Mouse (Mus musculus) gastrocnemius, postnatal 4 days (tissue): ENCODE measurements at regions not wholly inside any gene's neighbourhood (a gene's known extent, or its start where the extent isn't known, plus 50 kb on each side); places are given as distances from the start of the nearest gene placed in this dataset.

Experiments
- DNase-seq, 2 experiments: peaks; one replicate each; pipeline ENCODE4 v3.0.0; 2021 to 2022; ENCODE audit warnings: low spot score in 2 of 2, mixed read lengths in 2 of 2

DNA sequence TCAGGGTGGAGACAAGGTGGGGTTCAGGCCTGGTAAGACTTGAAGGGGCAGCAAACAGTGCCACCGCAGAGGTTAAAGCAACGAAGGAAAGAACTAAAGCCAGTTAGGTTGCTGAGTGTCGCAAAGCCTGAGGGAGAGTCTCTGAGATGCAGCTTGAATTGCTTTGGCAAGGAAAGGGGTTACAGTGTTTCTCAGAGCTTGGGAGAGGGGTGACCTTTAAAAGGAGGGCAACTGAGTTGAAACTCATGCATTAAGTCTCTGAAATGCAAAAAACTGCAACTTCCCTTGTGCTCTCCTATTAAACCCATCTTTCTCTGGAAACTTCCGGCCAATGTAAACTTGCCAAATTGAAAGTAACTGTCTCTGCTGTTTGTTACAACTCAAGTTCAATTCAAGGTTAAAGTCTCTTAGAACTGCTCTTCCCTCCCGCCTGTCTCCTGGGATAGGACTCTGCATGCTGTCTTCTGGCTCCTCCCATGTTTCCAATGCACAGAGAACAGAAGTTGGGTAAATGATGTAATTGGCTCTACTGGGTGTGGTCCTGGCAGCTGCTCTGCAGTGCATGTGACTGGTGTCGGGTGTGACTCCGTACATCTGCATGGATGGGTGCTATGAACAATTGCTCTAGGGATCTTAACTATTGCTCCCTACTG lies 181.4 kb upstream of the Gas1 start:
- no peak for DNase-seq

GRCm38 (mm10) chr13:60364778-60365672 lies 187.9 kb upstream of the Gas1 start:
- DNase-seq: peak in 1 of 2 experiments; percentile 63

DNA sequence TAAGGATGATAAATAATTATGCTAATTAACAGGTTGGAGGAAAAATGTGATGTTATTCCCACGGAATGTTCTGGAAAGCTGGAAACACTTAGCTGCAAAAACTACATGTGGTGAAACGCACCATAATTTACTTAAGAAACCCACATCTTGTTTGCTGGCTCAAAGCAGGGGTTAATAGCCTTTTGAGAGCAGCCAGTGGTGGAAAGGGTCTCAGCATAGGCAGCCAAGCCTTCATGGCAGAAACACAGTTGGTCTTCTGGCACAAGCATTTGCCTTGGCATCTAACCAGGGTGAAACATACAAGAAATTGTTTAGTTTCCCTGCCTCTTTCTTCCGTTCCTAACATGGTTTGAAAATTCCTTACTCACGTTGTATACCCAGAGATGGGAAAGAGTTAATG lies 192.1 kb upstream of the Gas1 start:
- no peak for DNase-seq

GRCm38 (mm10) chr13:60371656-60372055 lies 194.5 kb upstream of the Gas1 start:
- no peak for DNase-seq

DNA sequence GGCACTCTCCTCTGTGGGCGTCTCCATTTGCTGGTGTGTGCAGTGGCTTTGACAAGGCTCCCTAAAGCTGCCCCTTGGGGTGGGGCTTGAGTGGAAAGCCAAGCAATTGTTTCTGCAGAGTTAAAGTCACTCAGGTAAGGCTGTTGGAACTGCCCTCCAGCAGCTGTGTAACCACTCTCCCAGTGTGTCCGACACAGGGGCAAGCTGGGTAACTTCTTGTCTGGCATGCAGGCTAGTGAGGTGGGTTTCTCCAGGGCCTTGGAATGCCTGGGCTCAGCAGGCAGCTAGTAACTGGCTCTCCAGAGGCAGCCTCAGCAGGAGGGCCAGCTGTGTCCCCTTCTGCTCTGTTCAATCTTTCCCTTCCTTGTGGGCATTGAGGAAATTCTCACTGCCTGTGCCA lies 199.5 kb upstream of the Gas1 start:
- DNase-seq: no peak

- DNase-seq: no peak
These were observed 205.7 kb upstream of the Gas1 start for GRCm38 (mm10) chr13:60382855-60383254.

GRCm38 (mm10) chr13:60398836-60399235 lies 202.9 kb upstream of the Dapk1 start:
- DNase-seq: no peak

DNA sequence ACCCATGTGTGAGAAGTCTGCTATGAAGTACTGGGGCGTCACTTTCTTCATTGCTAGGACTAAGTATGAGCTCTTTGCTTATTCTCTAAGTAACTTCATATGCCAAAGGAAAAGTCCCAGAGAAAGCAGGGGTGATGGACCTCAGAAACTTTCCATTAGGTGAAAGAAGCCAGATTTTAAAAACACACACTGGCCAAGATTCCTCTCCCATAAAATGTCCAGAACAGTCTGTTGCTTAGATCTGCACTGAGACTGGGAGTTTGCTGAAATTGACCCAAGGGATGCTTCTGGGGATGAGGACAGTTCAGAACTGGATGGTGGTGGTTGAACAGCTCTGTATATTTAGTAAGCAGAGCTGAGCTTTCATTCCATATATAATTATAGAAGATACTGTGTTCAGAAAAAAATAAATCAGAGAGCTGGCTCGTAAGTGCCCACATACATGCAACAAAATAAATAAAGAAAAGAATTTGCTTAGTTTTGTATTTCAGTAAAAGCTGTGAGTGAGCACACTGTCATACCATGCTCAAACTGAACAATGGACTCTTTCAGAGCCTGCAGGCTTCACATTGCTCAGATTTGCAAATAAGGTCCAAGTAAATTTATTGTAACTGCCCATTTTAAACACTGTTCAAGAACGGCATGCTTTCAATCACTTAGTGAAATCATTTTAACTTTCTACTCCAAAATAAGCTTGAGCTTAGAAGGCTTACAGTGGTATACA lies 200.8 kb upstream of the Dapk1 start:
- DNase-seq: no peak

GRCm38 (mm10) chr13:60403471-60403870 lies 198.3 kb upstream of the Dapk1 start:
- DNase-seq: no peak

GRCm38 (mm10) chr13:60407344-60407743 lies 194.4 kb upstream of the Dapk1 start:
- no peak for DNase-seq

DNA sequence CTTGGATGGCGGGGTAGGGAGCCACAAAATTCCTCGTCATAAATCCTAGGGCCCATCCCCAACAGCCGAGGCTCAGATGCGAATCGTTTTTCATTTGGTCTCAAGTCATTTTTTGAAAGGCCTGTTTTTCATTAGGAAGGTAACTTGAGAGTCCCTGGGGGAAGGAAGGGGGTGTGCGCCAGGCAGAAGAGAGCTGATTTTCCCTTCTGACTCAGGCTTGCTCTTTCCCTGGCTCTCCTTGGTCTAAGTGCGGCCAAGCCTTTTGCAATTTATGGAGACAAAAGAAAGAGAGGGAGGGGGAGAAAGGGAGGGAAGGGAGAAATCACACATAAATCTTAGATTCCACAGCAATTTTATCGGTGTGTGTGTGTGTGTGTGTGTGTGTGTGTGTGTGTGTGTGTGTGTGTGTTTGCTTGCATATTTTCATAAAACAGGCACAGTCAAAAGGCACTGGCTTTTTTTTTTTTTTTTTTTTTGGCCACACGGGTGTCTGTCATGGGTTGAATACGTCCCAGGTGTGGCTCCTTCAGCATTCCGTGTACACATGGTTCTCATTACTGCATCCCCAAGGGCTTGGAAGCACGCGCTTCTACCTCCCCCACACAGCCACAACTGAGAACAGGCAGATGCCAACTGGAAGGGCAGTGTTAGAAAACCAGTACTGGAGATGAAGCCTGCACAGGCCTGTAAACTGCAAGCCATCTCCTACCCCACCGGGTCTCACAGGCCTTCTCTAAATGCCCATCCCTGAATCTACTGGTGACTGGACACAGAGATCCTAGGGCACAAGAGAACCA lies 191.8 kb upstream of the Dapk1 start:
- DNase-seq: peak; percentile 39 to 78

DNA sequence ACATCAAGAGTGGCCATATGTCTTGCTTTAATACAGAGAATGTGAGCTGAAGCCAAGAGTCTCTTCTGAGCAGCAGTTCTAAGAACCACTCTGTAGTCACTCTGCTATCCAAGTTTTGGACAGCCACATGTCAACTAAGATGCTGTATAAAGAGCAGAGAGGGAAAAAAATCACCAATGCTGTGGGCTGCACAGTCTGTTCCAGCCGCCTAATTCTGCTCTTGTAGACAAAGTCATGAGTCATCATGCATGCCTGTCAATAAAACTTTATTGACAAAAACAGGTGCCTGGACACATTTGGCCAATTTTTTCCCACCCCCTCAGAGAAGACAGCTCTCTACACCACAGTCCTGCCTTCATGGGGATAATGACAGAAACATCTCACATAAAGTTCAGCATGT lies 185.7 kb upstream of the Dapk1 start:
- no peak for DNase-seq

GRCm38 (mm10) chr13:60417015-60417414 lies 184.7 kb upstream of the Dapk1 start:
- DNase-seq: peak in 1 of 2 experiments; percentile 51

DNA sequence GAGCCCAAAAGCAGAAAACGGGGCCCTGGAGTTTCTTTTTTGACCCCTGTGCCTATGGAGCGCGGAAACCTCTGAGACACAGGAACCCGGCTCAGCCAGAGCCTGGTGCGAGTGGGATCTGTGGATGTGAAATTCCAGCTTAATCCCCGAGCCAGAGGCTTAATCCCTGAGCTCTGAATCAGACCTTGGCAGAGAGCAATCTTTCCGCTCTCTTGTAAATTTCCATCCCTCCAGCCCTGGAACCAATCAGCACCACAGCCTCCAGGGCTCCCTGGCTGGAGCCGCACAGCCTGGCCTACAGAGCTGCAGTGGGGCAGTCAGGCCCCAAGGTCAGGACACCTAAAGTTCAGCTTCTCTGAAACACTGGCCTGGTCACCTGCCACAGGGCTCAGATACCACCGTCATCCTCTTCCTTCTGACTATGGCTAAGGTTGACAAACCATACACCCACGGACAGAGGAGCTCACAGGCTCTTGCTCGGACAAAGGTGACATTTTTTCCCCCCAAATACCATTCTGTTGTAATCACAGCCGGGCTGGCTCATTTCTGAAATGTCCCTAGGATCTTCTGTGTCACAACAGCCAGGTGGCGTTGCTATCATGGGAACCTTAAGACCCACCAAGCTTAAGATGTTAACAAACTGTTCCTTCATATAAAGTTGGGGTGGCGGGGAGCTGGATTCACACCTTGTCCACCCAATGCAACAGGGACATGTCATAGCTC lies 184.2 kb upstream of the Dapk1 start:
- peak; percentile 53 to 75 for DNase-seq

DNA sequence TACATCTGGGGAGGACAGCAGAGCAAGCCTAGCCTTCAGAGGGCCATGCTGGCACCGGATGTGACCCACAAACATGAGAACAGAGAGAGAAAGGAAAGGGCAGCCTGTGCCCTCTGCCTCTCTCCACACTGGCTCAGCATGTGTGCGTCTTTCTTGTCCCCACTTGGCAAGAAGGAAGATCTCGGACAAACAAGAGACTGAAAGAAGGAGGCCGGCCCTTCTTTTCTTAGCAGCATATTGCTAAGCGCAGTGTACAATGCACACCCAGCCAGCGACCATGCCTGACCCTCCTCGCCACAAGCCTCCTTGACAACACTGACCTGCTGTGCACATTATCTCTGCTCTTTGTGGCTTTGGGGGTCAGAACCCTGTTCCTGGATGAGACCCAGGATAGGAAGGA lies 181.4 kb upstream of the Dapk1 start:
- DNase-seq: no peak

DNA sequence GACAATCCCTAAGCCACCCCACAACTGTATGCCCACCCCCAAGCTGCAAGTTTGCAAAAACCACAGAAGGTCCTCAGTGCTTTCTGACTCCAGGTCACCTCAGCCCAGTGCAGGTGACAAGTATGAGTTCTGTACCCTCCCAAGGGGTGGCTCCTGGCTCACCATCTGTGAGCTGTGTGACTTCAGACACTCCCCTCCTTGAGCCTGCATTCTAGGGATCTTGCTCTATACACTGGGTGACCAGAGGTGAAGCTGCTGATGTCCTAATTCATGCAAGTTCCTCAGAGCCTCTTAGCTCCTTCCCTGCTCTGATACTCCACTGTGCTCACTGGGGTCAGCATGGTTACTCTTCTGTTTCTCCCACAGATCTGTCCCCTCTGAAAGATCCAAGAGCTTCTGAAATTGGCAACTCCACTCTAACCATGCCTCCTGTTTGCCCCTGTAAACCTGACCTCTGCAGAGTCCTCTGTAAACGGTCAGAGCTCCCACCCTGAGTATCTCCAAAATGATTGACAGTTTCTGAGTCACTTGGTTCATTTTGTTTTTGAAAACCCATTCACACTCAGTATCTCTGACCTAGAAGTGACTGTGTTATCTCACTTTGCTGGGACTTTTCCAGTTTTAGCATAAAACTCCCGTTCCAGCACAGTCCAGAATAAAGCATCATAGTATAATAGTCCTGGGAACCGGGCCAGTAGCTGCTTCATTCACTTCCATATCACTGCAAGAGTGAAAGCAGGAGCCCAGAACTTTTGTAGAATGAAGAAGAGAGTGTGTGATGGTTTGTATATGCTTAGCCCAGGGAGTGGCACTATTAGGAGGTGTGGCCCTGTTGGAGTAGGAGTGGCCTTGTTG lies 180.7 kb upstream of the Dapk1 start:
- DNase-seq: peak in 1 of 2 experiments; percentile 46

DNA sequence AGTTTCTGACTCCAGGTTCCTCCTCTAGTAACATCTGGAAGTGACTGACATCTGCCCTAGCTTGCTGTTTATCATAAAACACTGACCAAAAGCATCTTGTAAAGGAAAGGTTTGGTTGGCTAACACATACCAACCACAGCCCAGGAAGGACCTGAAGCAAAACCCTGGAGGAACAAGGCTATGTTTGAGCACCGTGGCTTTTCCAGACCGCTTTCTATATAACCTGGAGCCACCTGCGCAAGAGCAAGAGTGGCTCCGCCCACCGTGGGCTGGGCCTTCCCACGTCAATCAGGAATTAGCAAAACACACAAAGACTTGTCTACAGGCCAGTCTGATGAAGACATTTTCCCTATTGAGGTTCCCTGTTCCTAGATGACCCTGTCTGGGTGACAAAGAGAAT lies 177.5 kb upstream of the Dapk1 start:
- no peak for DNase-seq

DNA sequence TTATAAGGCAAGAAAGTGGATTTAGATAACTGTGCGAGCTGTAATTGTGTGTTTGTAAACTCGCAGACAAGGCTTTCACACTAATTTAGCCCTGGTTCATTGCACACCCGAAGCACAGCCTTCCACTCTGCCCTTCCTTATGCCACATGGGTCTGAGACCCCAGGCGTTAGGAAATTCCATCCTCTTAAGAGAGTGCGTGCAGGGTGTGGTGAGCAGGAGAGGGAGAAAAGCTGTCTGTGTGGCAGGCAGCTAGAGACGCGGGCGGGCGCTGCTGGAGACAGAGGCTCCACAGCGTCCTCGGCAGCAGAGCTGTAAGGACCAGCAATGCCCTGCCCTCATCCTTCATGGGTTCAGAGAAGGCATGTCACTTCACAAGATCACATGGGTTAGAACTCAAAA lies 176.6 kb upstream of the Dapk1 start:
- no peak for DNase-seq

GRCm38 (mm10) chr13:60425556-60425955 lies 176.2 kb upstream of the Dapk1 start:
- DNase-seq: no peak
